Comparison of ENCODE assay signal across 10 mouse cellular contexts in the genomic region with DNA sequence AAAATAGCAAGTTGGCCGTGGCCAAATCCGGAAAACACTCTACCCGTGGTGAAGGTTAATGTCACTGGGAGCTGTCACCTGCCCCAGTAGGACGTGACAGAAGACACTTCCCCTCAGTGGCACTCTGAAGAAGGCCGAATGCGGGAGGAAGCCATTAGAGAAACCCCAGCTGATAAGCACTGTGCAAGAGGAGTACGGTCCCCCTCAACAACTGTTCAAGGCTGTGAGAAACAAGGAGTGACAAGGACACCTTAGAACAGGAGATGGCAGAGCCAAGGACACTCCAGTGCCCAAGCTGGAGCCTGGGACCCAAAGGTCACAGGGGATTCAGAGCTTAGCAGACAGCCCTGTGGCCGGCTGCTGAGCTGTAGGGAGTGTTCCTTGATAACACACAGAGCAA. TPM values are rescaled to one million over a fixed set of nuclear protein-coding genes. Genes with fewer than 3 reads are reported as not detected.
DNase-seq lines count a peak whose midpoint lies in the region; ATAC-seq and TF ChIP-seq lines count a peak whose summit lies in the region.
"Had no signal": no experiment of that assay in that cellular context is flagged by ENCODE, and none has a peak within 500 bp of the region (broad histone marks: within the 10 kb centered on the region; RNA-seq: fewer than 3 reads in every experiment).

No protein-coding gene starts in this region.

- no peak for TF ChIP-seq CTCF in gastrocnemius, adult 2 months (IDR thresholded peaks at IDR 0.05)

- WGBS in heart, embryonic 15.5 days: 8% methylated on average over 8 of the region's 8 CpGs

- H3K27ac ChIP-seq in gastrocnemius, adult 2 months: peak overlapping the region; percentile 92
- H3K27ac ChIP-seq in heart, embryonic 15.5 days: peak overlapping the region; percentile 98
- H3K27ac ChIP-seq: forebrain, embryonic 13.5 days had no signal

- peaks cover 46% of the 10 kb centered on the region for H3K4me1 ChIP-seq in heart, embryonic 15.5 days (replicated peaks)

- DNase-seq in gastrocnemius, adult 2 months: peak; percentile 59
- DNase-seq in gastrocnemius, postnatal 4 days (ENCODE audit: low spot score in 2 of 2): no peak
- DNase-seq in adrenal gland, postnatal 36 days: peak; percentile 50 to 54
- DNase-seq in natural killer cell, adult 2 months (ENCODE audit: low spot score in 2 of 2): peak; percentile 52 to 55
- DNase-seq in neural tube, embryonic 10.5 days (ENCODE audit: extremely low spot score, low spot score): no peak
- DNase-seq in layer of hippocampus, adult 9-11 months: no peak
- no peak for DNase-seq in urinary bladder, adult 2 months (ENCODE audit: low spot score)

- H3K4me3 ChIP-seq in gastrocnemius, adult 2 months: peak overlapping the region; percentile 42
- no peak overlapping the region for H3K4me3 ChIP-seq in heart, embryonic 15.5 days
- H3K4me3 ChIP-seq: forebrain, embryonic 13.5 days had no signal

- H3K4me2 ChIP-seq in heart, embryonic 15.5 days: peak overlapping the region; percentile 28
- H3K4me2 ChIP-seq: forebrain, embryonic 13.5 days had no signal

- no peak overlapping the region for H3K9ac ChIP-seq in heart, embryonic 15.5 days
- H3K9ac ChIP-seq: forebrain, embryonic 13.5 days had no signal

- no peaks in the 10 kb centered on the region for H3K9me3 ChIP-seq in heart, embryonic 15.5 days (replicated peaks)
- H3K9me3 ChIP-seq: forebrain, embryonic 13.5 days had no signal

- H3K27me3 ChIP-seq in heart, embryonic 15.5 days: no peaks in the 10 kb centered on the region

- peak; percentile 79 for ATAC-seq in heart, embryonic 15.5 days (replicated peaks; ENCODE audit: insufficient number of reproducible peaks, insufficient read depth, low FRiP score, low read depth)
- ATAC-seq: forebrain, embryonic 13.5 days had no signal

- H3K36me3 ChIP-seq in heart, embryonic 15.5 days: no peaks in the 10 kb centered on the region

- intact Hi-C loops in gastrocnemius, adult 2 months (cut with DNase I): loop anchor here (5.0 kb wide), 1 partner anchor 49 kb away; no protein-coding TSS in a partner anchor

RNA-seq across cellular contexts. Expression of a gene that starts 2.5 kb away (rescaled TPM):
- not detected for total RNA-seq in gastrocnemius, adult 2 months (2021)
- total RNA-seq in gastrocnemius, postnatal 4 days (2021): not detected
- 1 to 10 TPM in 1 of 2 experiments, under 1 TPM in 1; 0.86 to 1.3 TPM for total RNA-seq in adrenal gland, postnatal 36 days (2021)
- 0.30 and 0.31 TPM in 2 replicates for polyA plus RNA-seq in heart, embryonic 15.5 days (2015; fragmentation: Nextera tagmentation; extraction: Ambion mirVana)
- polyA plus RNA-seq in urinary bladder, adult 2 months (2012; rRNA removed): not detected in 2 replicates
- polyA plus RNA-seq: forebrain, embryonic 13.5 days; neural tube, embryonic 14.5 days had no signal

RNA-seq across cellular contexts. Expression of a gene that starts 58.1 kb away (rescaled TPM):
- total RNA-seq in gastrocnemius, adult 2 months (2021): under 1 TPM; 0.48 to 0.59 TPM
- total RNA-seq in gastrocnemius, postnatal 4 days (2021): 1 to 10 TPM; 3.0 to 5.1 TPM
- total RNA-seq in adrenal gland, postnatal 36 days (2021): 10 to 100 TPM; 21.0 to 24.4 TPM
- 1.3 and 2.2 TPM in 2 replicates for polyA plus RNA-seq in heart, embryonic 15.5 days (2015; fragmentation: Nextera tagmentation; extraction: Ambion mirVana)
- polyA plus RNA-seq in urinary bladder, adult 2 months (2012; rRNA removed): 4.0 and 5.4 TPM in 2 replicates

Comparison
In these comparisons a context has a peak if more than half of its experiments do, and no peak if none do; other contexts are left out.
1. DNase-seq: peak in gastrocnemius, adult 2 months (single experiment), adrenal gland, postnatal 36 days (2 of 2) and natural killer cell, adult 2 months (2 of 2); none in gastrocnemius, postnatal 4 days (0 of 2), neural tube, embryonic 10.5 days (single experiment), layer of hippocampus, adult 9-11 months (single experiment) and urinary bladder, adult 2 months (single experiment).